Mouse (Mus musculus): ENCODE measurements around the gene 1700056E22Rik.
A peak's percentile ranks its signal among the peaks of the same experiment; 100 is the strongest.

1700056E22Rik gene

DNA sequence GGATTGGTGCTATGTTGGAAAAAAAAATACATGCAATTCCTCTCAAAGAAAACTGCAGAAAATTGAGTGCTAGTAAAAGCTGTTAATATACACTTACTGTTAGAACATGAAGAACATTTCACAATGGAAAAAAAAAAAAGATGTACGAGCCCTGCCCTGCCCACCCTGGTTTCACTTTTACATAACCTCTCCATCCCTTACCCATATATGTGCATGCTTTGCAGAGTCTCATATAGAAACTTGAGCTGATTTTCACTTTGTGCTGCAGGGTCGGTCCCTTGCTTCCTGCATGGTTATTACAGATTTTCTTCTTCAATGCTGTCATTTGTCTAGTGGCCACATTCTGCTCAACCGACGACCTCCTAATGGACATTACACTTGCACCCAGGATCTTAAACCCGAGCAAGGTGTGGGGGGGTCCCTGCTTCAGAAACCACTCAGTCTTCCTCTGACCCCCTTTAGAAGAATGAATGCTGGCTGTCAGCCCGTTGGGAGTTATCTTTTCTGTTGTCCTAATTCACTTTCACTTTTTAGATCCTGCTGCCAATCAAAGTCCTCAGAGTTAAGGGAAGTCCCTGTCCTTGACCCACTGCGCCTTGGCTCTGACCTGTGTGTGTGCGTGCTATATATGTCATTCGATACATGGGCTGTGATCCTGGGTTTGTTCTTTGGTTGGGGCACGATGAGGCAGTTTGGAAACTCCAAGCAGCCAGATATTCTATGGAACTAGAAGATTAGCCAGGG is 14.7 kb upstream of the 1700056E22Rik start:
- DNase-seq, result no peak

DNA sequence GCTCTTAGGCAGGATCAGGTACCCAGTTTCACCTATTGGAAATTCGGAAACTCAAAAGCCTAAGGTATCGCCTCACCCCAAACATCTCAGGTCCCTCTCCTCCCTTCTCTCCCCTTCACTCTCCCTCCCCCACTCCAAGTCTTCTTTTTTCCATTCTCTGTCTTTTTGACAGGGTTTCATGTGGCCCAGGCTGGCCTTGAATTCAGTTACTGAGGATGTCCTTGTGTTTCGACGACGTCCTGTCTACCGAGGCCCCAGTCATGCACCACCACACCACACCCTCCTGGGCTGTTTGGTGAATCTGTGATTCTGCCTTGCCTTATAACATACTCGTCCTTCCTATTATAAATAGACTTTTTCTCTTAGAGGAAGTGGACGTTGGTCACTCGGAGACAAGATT is 13.7 kb upstream of the 1700056E22Rik start:
- no peak for DNase-seq

DNA sequence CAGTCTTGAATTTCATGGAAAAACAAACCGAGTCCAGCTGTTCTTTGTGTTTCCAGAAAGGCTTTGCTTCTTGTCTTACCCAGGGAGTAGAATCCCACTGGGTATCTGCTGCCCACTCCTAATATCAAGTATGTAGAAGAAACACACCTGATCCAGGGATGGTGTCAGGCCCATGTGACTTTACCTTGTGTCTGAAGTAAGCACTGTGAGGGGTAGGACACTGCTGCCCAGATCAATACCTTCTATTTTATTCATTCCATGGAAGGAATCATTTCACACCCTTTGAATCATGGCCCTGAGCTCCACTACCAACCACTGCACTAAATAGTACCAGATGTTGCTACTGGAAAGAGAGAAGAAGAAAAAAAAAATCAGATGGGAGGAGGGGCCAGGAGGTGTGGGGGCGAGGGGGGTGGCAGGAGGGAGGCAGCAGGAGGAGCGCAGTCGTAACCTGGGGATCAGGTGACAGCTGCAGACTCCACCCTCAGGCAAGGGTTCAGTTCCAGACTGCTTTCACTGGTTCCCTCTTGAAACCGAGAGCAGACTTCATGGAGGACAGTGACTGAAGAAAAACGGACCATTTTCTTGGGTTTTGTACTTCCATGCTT is 12.1 kb upstream of the 1700056E22Rik start:
- DNase-seq, result no peak

DNA sequence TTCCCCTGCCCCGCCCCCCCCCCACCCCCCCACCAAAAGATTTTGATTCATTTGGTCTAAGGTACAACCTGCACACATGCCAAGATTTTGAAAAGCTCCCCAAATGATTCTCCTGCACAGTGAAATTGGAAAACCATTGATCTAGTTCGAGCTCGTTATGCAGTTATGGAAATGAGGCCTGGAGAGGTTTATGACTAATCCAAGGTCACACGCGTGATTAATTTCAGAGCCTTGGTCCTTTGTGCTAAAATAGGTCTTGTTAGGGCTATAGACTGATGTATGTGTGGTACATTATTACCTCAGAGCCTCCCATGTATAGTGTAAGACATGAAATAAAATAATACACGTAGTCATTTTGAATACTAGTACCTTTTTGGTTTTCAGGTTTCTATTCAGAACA is 9.3 kb upstream of the 1700056E22Rik start:
- DNase-seq, result no peak

DNA sequence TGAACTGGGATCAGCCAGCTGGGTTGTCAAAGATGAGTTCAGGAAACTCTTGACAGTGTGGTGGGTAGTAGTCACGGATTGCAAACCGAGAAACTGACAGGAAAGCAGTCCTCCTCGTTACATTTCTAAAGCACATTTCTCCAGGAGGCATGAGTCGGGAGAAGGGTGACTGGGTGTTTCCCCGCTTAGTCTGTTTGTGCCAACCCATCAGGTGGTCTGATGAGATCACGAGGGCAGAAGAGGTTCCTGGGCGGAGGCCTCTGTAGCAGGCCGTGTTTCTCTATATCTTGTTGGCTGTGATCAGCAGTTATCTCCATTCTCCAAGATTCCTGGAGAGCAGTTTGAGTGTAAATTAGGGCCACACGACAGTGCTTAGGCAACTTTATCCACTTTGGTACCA is 8.6 kb upstream of the 1700056E22Rik start:
- DNase-seq, result no peak

DNA sequence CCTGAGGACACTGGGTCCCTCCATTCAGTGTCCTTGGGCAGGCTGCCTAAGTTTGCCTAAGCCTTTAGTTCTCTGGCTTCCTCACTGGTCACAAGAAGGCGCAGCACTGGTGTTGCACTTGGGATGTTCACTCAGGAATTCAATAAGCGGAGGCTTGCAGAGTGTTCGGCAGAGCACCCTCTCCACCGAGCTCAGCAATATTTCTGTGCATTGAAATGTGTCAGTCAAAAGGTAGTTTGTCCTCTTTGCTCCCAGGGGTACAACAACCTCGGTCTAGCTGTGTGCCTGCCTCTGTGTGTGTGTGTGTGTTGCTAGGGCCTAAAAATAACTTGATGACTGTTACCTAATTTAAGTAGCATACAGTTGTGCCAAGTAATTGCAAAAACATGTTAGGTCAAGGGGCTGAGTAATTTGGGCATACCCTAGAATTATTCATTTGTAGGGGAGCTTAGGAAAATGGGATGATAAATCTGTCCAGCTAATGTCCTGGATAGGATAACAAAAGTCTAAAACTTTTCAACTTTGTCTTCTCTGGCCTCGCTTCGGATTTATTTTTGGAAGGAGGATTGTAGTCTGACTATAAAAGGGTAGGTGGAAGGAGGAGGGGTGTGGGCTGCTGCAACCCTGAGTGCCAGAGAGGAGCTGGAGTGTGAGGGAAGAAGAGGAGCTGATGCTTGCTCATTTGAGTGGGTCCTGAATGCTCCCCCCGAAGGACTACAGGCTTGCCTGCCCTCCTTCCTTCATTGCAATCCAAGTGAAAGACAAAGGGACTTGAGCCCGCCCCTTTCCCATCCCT is 7.9 kb upstream of the 1700056E22Rik start:
- peak; percentile 40 to 47 for DNase-seq

DNA sequence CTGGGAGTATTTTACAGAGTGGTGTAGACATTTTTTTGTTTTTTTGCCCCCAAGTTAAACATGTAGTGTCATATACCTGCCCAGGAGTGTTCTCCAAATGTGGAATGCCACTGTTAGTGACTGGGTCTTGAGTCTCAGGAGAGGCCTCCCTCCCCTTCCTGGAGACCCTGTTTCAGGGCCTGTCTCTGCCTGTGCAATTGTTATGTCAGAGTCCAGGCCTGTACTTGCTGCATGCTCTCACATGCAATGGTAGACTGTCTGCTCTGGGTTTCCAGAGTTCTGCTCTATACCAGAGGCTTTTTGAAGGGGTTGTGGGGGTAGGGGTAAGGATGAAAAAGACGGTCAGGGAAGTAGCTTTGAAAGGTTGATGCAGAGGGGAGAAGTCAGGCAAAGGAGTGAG is 6.8 kb upstream of the 1700056E22Rik start:
- DNase-seq, result no peak

DNA sequence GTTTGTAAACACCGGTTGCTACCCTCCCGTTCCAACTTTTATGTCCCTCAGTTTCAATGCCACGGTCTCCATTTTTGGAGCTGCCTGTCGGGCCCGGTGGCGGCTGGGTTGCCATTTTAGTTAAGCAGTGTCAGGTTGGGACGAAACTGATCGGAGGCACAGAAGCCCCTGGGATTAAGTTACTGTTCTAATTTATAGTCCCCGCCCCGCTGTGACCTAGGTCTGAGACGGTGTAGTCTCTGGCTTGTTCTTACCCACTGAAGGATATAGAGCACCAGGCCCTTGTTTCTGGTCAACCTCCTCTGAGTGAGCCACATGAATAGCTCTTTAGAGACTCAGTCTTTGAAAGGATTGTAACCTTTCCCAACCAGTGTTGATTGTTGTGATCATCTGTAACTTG is 6.1 kb upstream of the 1700056E22Rik start:
- no peak for DNase-seq

DNA sequence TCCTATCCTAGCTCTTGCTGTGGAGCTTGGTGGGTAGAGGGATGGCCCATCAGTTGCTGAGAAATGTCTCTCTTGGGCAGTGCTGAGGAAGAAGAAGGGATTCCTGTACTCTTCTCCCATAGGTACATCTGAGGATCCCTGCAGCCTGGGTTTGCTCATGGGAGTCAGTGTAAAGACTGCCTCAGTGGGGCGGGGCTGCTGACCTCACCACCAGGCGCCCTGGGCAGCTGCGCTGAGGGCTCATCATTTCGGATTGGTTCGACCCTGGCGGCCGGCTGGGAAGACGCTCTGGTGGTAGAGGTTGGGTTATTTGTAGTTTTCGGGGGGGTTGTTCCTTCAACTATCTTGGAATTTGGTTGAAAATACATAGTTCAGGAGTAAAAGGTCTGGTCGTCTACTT is 5.2 kb upstream of the 1700056E22Rik start:
- no peak for DNase-seq

DNA sequence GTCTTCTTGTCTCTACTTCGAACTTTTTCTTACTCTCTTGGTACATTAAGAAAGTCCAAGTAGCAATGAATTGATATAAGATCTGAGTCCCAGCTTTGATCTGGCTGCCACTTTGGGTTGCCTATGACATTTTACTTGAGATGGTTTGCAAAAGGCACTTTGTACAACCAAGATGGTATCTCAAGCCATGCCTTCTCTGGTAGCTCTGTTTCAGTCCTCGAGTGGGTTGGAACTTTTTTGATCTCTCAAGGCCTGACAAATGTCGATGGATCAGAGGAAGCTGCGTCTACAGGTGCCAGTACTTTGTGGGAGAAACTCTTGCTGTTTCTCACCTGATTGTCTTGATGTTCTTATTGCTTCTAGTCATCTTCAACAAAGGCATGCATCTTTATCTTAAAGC is 3.7 kb upstream of the 1700056E22Rik start:
- no peak for DNase-seq

DNA sequence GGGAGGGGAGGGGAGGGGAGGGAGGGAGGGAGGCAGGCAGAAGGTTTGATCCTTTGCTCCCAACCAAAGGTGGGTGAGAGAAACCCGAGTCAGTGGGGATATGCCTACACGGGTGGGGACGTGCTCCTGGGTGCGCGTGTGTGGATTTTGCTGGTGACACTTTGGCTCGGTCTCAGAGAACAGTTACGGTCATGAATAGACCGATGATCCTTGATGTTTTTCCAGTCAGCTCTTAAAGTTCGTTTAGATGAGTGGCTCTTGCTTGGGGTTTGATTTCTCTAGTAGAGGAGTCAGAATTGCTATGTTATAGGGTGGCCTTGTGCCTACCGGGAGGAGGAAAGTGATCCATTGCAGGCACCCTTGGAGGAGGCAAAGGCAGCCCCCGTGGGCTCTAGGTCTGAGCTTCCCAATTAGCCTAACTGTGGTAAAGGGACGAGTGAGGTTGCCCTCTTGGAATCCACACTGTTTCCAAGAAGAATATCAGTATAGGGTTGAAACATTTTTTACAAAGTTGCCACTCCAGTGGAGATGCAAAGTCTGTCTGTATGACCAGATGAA is 1.3 kb upstream of the 1700056E22Rik start:
- no peak for DNase-seq

DNA sequence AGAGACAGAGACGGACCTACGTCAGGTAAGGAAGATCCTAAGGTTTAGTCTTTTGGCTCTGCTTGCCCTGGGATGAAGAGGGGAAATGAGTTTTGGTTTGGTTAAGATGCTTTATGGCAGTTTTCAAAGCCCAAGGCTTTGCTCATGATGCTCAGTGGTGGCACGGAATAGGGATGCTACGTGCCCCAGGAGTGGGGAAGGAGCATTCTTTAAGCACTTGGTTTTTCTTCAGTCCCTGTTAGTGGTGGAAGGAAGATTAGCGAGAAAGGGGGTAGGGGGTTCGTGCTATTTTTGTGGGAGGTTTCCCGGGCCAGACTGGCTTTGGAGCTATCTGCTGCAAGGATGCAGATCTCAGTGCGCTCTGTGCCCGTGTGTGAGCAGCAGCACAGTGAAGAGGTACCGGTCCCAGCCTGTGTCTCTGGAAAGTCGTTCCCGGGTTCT is 660 bp upstream of the 1700056E22Rik start:
- no peak for DNase-seq

DNA sequence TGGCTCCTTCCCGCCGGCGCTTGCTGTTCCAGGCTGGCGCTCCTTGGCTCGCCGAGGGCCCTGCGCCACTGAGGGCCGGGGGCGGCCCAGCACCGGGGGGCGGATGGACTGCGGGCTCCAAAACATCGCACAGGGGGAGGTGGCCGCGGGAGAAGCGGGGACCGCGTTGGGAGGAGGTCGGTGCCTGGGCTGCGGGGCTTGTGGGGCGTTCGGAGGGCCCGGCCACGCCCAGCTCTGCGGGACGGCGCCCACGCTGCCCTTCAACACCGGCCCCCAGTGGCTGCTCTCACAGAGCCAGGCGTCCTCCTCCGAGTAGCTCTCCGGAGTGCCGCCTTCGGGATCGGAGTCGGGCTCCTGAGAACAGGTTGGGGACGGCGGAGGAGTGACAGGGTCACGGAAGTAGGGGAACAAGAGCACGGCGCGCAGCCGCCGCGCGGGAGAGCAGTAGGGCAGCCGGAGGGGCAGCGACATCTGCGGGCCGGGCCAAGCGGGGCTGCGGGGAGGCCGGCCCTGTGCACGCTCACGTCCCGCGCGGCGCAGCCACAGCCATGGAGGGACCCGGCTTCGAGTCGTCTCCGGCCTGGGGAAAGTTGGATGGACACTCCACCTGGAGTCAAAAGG is 601 bp downstream of the 1700056E22Rik start:
- DNase-seq, result peak; percentile 72 to 73

DNA sequence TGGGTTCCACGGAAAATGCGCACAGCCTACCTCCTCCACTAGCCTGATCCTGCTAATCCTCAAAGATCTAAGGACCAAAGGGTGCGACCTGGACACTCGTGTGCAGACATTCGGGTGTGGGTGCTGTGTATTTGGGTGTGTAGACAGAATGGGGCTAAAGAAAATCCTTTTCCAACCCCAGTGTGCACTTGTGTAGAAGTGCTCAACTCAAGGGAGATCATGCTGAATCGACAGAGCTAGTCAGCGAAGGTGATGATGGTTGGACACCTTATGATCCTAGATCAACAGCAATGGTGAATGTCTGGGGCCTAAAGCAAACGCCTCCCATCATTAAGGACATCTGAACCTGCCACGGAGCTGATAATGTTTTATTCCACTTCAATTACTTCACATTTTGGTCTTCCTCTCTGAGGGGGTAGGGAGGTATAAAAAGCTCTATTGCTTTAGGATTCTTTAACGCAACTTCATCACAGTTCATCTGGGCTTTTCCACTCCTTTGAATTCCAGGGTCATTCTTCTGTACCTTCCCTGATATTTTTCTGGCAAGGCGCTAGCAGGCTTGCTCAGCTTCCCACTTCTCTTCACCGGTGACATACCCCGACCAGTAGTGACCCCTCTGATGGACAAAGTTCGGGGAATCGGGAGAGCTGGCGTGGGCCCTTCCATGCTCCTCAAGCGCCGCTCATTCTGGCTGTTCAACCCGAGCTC is 1.3 kb downstream of the 1700056E22Rik start:
- DNase-seq, result no peak

DNA sequence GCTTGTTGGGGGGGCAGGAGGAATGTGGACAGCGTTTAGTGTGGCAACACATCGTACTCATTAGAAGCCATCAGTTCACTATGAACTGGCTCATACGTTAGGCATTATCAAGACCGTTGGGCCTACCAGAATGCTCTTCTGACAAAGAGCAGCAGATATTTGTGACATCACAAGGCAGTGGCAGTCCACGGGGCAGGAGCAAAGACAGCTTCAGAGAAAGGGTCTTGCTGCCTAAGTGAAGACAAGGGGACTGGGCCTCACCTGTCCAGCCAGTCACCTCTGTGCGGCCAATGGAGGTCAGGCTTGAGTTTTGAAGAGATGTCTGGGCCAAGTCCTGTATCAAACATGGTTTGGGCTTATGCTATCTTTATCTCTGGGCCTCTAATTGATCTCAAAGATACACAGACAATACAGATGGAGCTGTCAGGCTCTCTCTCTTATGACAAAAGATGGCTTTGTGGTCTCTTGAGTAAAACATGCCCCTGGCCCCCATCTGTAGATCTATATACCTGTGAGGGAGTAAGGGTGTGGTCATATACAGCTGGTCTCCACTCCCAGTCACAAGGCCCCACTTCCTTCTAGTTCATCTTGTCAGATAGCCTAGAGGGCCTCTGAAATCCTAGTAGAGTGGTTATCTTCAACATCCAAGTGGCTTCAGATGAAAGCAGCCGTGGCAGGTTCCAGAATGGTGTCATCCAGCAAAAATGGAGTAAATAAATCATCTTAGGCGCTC is 3.9 kb downstream of the 1700056E22Rik start:
- no peak for DNase-seq

DNA sequence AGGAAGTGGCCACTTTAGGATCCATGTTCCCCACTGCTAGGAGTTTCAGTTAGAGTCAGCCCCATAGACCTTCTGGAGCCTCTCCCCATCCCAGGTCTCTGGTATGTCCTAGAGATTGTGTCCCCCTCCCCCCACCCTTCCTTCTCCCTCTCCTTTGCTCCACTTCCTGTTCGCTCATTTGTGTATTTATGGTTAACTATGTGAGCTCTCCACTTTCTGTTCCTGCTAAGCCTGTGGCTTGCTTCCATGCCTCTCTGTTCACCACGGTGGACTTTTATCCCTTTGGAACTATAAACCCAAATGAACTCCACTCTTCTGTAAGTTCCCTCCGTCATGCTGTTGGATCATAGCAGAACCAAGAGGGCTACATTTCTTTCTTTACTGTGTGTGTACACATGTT is 7.1 kb downstream of the 1700056E22Rik start:
- no peak for DNase-seq

DNA sequence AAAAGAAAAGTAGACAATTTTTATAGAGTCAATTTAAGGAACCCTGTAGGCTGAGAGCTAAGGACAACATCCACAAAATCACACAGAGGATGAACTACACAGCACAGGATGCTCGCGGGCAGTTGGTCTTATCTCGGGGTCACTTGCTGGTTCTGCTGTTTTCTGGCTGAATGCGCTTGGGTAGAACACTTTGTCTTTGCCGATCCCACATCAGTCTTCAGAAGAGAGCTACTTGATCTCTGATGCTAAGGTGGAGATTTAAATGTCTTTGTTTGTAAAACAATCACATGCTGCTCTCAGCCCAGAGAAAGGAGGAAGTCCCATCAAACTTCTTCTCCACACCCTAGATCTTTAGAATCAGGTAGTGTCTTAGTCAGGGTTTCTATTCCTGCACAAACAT is 9.0 kb downstream of the 1700056E22Rik start:
- DNase-seq, result no peak

DNA sequence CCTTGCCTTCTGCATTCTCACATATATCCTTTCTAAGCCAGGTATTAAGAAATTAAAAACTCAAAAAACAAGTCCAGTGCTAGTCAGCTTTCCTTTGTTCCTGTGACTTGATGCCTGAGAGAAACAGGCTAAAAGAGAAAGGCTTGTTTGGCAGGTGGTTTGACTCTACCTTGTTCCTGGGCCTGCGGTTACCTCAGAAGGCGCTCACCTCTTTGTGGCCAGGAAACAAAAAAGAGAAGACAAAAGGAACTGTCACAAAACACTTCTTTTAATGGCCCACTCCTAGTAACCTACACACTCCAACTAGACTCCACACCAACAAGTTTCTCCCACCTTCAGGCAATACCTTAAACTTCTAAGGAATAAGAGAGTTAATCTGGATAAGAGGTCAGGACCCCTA is 9.5 kb downstream of the 1700056E22Rik start:
- no peak for DNase-seq

DNA sequence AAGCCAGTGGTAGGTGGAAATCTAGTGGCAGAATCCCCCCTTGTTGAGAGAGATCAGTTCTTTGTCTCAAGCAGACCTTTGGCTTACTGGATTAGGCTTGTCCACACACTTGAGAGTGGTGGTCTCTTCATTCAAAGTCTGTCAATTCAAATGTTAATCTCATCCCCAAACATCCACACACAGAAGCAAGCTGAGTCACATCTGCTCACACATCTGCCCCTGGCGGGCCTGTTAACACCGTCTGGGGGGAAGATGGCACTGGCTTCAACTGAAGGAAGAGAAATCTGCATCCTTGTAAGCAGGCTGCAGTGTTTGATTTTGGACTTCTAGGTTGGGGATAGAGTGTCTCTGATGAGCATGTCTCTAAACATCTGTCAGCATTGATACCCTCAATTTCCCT is 10.1 kb downstream of the 1700056E22Rik start:
- DNase-seq, result no peak

DNA sequence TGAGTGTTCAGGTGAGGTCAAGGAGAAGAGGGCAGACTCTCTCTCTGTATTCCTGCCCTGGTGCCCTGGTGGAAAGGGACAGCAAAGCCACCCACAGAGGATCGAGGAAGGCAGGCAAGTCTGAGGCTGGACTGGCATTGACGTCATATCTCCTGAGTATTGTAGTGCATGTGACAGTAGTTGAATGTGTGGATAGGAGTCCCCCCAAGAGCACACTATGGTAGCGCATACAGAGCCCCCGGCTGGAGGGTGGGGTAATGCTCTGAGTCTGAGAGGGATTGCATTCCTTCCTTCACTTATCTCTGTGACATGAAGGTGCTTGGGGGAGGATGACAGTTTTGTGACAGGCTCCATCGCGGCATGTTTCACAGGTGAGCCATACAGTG is 14.4 kb downstream of the 1700056E22Rik start:
- no peak for DNase-seq

DNA sequence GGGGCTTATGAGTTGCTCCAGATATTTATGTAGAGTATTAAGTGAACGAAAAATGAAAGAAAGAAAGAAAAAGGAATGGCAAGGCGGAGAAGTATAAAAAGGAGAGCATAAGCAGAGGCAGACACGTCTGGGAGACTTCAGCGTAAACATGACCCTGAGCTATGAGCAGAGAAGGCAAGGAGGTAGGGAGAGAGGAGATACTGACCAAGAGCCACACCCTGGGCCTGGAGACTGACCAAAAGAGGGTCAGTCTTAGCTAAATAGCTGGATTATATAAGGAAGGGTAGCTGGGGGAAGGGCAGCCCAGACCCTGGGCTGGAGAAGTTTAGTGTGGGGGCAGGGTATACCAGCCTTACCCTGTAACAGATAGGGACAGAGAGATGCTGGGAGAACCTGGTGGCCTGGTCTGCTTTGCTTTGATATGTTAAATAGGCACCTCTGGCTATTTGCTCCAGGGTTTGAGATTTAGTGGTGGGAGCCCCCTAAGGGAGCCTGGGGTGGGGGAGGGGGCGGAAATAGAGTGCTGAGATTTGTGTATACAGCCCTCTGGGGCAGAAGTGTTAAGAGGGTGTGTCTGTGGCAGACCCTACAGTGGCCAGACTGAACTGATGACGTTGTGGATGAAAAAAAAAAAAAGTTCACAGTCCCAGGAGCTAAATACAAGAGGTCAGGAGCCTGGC is 14.9 kb downstream of the 1700056E22Rik start:
- DNase-seq, result no peak

Measured in lung, adult 18-20 months (tissue).